Mouse (Mus musculus) layer of hippocampus, adult 18-20 months (tissue): ENCODE data around the gene Atg4c. TPM values are rescaled to one million over a fixed set of nuclear protein-coding genes. Genes with fewer than 3 reads are reported as not detected.

Experiments
- DNase-seq, 2 experiments: peaks; one replicate each; pipeline ENCODE4 v3.0.0; 2022; ENCODE audit warnings: low spot score in 2 of 2
- long read RNA-seq: library from polyadenylated mRNA; stranded (forward); transcript quantifications from one replicate; pipeline ENCODE4 v2.0.0, GENCODE M21; 2021
- total RNA-seq, 2 experiments: library from RNA; stranded (reverse); gene quantifications; 2 replicates each; pipeline ENCODE4 v1.2.3; 2021

Atg4c gene
- total RNA-seq, result 10 to 100 TPM; 38.1 to 39.3 TPM
- long read RNA-seq, transcript Atg4c-201 (11 exons, 3,178 nt), result major isoform, 34 of 62 reads
- long read RNA-seq, transcript Atg4c-203 (11 exons, 2,792 nt), result minor isoform, 5 of 62 reads
- long read RNA-seq, partial matches to known transcripts, result 4 of 62 reads
- long read RNA-seq, other reads (novel, unspliced or antisense), result 19 of 62 reads

GRCm38 (mm10) chr4:99193810-99194582 is at the start of gene Atg4c:
Atg4c (plus strand) TSS chr4:99193934.
- DNase-seq, result peak; percentile 80 to 92

- DNase-seq, result no peak
Measured at GRCm38 (mm10) chr4:99151434-99151833, 42.3 kb upstream of the Atg4c start.

- no peak for DNase-seq
Measured at GRCm38 (mm10) chr4:99151885-99152558, 41.7 kb upstream of the Atg4c start.

- no peak for DNase-seq
Measured at GRCm38 (mm10) chr4:99156641-99157307, 37.0 kb upstream of the Atg4c start.

- DNase-seq, result no peak
Measured at GRCm38 (mm10) chr4:99158495-99158894, 35.2 kb upstream of the Atg4c start.

GRCm38 (mm10) chr4:99160414-99160813 is 33.3 kb upstream of the Atg4c start:
- DNase-seq, result no peak

- no peak for DNase-seq
Measured at GRCm38 (mm10) chr4:99160899-99161298, 32.8 kb upstream of the Atg4c start.

- peak in 1 of 2 experiments; percentile 17 for DNase-seq
Measured at GRCm38 (mm10) chr4:99161457-99161971, 32.2 kb upstream of the Atg4c start.

- DNase-seq, result no peak
Measured at GRCm38 (mm10) chr4:99163001-99163400, 30.7 kb upstream of the Atg4c start.

GRCm38 (mm10) chr4:99163547-99163946 is 30.2 kb upstream of the Atg4c start:
- no peak for DNase-seq

GRCm38 (mm10) chr4:99168869-99169268 is 24.9 kb upstream of the Atg4c start:
- DNase-seq, result no peak

GRCm38 (mm10) chr4:99174265-99174664 is 19.5 kb upstream of the Atg4c start:
- no peak for DNase-seq

GRCm38 (mm10) chr4:99176841-99177240 is 16.9 kb upstream of the Atg4c start:
- DNase-seq, result no peak

- DNase-seq, result no peak
Measured at GRCm38 (mm10) chr4:99177255-99177654, 16.5 kb upstream of the Atg4c start.

GRCm38 (mm10) chr4:99178851-99179250 is 14.9 kb upstream of the Atg4c start:
- no peak for DNase-seq

GRCm38 (mm10) chr4:99179446-99180120 is 14.2 kb upstream of the Atg4c start:
- no peak for DNase-seq

GRCm38 (mm10) chr4:99180921-99181320 is 12.8 kb upstream of the Atg4c start:
- DNase-seq, result no peak

- DNase-seq, result peak in 1 of 2 experiments; percentile 30
Measured at GRCm38 (mm10) chr4:99181739-99182419, 11.9 kb upstream of the Atg4c start.

GRCm38 (mm10) chr4:99182660-99183431 is 10.9 kb upstream of the Atg4c start:
- peak in 1 of 2 experiments; percentile 54 for DNase-seq
